Mouse (Mus musculus) megakaryocyte progenitor cell, adult 5-6 weeks (primary cell): Measurements from ENCODE around the gene H2-DMb2. TPM values are rescaled to one million over a fixed set of nuclear protein-coding genes. Genes with fewer than 3 reads are reported as not detected.

ENCODE experiments used
- ATAC-seq: replicated peaks from 2 replicates; pipeline ENCODE4 v1.8.0; 2016; ENCODE audit warnings: mild to moderate bottlenecking, moderate TSS enrichment, inconsistent platforms; ENCODE audit not compliant: poor library complexity
- total RNA-seq, 2 experiments: library from RNA; stranded (forward) in 1 of 2; stranded (reverse) in 1 of 2; fragments of 157-497, 149-512 nt in 1 of 2; fragments of 200-1000 nt in 1 of 2; gene quantifications; 2 replicates each; pipeline versions ENCODE4 v1.2.3 to v1.2.4; 2015 to 2017

Gene H2-DMb2
- total RNA-seq, 2 experiments from 2014 or later: 3.9 to 8.5 TPM

- ATAC-seq: no peak
Observed at GRCm38 (mm10) chr17:34177179-34177578, 34.1 kb downstream of the H2-DMb2 start.

- no peak for ATAC-seq
Observed at GRCm38 (mm10) chr17:34179019-34179418, 35.9 kb downstream of the H2-DMb2 start.

- ATAC-seq: peak; percentile 58
Observed at GRCm38 (mm10) chr17:34179913-34180859, 37.1 kb downstream of the H2-DMb2 start.

- ATAC-seq: no peak
Observed at GRCm38 (mm10) chr17:34183564-34184219, 40.6 kb downstream of the H2-DMb2 start.

- ATAC-seq: no peak
Observed at GRCm38 (mm10) chr17:34185526-34185925, 42.4 kb downstream of the H2-DMb2 start.

- ATAC-seq: peak; percentile 11; the same call in 1 of the 2 replicates
Observed at GRCm38 (mm10) chr17:34186885-34187260, 43.8 kb downstream of the H2-DMb2 start.

GRCm38 (mm10) chr17:34187261-34187916, 44.3 kb downstream of the H2-DMb2 start, which contains the start of the genes Tap1 and Psmb9:
Tap1 (plus strand) TSS chr17:34187553.
Psmb9 (minus strand) TSS chr17:34187764.
- ATAC-seq: peak; percentile 85

- ATAC-seq: peak; percentile 41
Observed at GRCm38 (mm10) chr17:34188010-34188409, 44.9 kb downstream of the H2-DMb2 start.

- no peak for ATAC-seq
Observed at GRCm38 (mm10) chr17:34188986-34189385, 45.9 kb downstream of the H2-DMb2 start.

- no peak for ATAC-seq
Observed at GRCm38 (mm10) chr17:34192852-34193251, 49.7 kb downstream of the H2-DMb2 start.

GRCm38 (mm10) chr17:34193468-34193867, 50.4 kb downstream of the H2-DMb2 start:
- no peak for ATAC-seq

- no peak for ATAC-seq
Observed at GRCm38 (mm10) chr17:34194723-34195122, 51.6 kb downstream of the H2-DMb2 start.

GRCm38 (mm10) chr17:34196491-34196890, 53.4 kb downstream of the H2-DMb2 start:
- ATAC-seq: peak; percentile 52

- peak; percentile 76 for ATAC-seq
Observed at GRCm38 (mm10) chr17:34196941-34197894, 54.1 kb downstream of the H2-DMb2 start, which contains the start of gene Psmb8. Psmb8 (plus strand) TSS chr17:34197721.

- ATAC-seq: peak; percentile 59
Observed at GRCm38 (mm10) chr17:34197904-34198520, 54.9 kb downstream of the H2-DMb2 start.

GRCm38 (mm10) chr17:34198521-34198912, 55.4 kb downstream of the H2-DMb2 start:
- ATAC-seq: peak; percentile 27

GRCm38 (mm10) chr17:34199050-34199619, 56.0 kb downstream of the H2-DMb2 start:
- no peak for ATAC-seq

- no peak for ATAC-seq
Observed at GRCm38 (mm10) chr17:34200047-34200446, 56.9 kb downstream of the H2-DMb2 start.
